Mouse (Mus musculus) lung, postnatal 4 days (tissue): ENCODE data around the gene Ruvbl2.
"Not testable (repeated sequence)": the region's sequence is repeated elsewhere in the genome, so short reads cannot be mapped to it uniquely, and the experiment has no call there.

Experiments
- DNase-seq, 2 experiments: peaks; one replicate each; pipeline ENCODE4 v3.0.0; 2021

Gene Ruvbl2

DNA sequence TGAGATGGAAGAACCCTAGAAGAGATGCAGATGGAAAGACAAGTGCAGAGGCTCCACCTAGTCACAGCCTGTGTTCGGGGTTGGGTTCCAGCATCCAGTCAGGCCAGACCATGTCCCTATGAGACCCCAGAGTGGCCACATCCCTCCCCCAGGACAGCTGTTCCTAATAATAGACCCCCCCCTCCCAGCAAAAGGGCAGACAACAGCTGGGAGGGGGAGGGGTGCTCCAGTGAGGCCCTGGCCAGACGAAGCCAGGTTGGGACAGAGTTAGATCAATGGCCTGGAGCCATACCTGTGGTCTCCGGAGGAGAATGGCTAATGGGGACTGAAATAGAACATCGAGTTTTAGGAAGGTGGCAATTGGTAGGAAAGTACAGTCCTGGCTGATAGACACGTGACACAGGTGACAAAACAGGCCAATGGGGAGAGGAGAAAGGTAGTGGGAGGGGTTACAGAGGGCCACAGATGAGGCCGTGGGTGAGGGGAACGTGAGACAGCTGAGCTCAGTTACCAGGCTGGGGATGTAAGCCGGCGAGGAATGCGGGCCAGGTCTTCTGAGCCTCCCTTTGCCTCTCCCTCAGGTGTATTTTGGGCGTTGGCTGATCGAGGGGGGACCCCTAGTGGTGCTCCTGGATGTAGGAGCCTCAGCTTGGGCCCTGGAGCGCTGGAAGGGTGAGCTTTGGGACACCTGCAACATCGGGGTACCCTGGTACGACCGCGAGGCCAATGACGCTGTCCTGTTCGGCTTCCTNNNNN lies at the start of gene Ruvbl2:
Gene Ruvbl2, minus strand, starts transcription at position 576 of the 756 bp plus-strand sequence.
- peak; percentile 44 to 49 for DNase-seq

DNA sequence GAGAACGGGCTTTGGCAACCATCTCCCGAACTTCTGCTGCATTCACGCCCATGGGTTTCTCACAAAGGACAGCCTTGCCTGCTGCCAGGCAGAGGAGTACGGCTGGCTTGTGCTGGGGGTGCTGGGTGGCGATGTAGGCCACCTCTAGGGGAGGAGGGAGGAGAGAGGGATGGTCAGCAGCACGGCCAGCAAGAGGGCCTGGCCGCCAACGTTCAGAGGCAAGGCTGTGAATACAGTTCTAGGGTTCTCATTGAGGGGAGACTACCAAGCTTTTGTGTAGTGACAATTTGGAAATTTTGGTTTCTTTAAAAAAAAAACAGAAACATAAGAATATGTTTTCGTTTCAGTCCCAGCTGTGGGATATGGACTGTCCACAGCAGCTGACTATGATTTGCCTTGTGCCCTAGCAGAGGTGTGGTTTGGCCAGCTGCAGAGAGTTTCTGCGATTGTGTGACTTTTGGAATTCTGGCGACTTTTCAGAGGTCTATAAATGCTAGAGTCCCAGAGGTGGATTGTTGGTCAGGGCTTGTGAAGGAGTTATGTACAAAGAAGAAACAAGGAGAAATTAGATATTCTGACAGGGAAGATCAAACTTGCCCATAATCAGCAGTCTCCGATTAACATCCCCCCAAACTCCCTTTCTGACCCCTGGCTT lies 49.0 kb upstream of the Ruvbl2 start, which contains the start of gene Gm45808:
Gene Gm45808, minus strand, starts transcription at position 51 of the 655 bp plus-strand sequence.
- no peak for DNase-seq

DNA sequence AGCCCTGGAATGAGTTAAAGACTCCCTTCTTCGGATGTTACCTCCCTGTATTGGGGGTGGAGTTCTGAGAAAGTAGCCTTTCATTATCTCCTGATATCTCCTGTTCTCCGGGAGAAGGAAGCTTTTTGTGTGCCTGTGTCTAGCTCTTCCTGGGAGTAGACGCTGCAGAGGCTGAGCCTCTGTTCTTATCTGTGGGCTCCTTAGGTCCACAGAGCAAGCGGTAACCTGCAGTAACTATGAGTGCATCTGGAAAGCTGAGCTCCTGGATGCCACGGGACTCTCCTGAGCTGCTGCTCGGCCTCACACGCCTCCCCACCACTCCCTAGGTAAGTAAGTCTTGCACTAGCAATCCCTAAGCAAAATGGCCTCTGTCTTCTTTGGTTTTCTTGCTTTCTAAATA lies 48.3 kb upstream of the Ruvbl2 start:
- DNase-seq: no peak

DNA sequence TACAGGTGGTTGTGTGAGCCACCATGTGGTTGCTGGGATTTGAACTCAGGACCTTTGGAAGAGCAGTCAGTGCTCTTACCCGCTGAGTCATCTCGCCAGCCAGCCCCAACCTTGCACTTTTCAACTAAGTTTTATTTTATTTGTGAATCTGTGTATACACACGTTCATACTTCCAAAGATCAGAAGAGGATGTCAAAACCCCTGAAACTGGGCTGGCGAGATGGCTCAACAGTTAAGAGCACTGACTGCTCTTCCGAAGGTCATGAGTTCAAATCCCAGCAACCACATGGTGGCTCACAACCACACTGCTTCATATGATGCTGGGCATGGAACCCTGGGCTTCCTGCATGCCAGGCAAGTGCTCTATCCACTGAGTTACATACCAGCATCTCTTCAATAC lies 47.1 kb upstream of the Ruvbl2 start:
- not testable (repeated sequence) for DNase-seq

DNA sequence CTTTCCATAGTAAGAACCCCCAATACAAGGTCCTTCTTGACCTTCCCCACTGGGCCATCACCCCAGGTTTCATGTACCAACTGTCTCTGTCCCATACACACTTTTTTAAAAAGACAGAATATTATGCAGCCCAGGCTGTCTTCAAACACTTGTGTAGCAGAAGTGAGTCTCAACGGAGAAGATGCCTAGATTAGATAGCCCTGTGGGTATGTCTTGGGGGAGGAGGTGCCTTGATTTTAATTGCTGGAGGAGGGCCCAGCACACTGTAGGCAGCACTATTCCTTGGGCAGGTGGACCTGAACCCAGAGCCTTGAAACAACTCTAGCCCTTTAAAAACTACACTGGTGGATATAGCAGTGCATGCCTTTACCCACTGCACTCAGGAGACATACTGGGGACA lies 44.3 kb upstream of the Ruvbl2 start:
- DNase-seq: no peak

DNA sequence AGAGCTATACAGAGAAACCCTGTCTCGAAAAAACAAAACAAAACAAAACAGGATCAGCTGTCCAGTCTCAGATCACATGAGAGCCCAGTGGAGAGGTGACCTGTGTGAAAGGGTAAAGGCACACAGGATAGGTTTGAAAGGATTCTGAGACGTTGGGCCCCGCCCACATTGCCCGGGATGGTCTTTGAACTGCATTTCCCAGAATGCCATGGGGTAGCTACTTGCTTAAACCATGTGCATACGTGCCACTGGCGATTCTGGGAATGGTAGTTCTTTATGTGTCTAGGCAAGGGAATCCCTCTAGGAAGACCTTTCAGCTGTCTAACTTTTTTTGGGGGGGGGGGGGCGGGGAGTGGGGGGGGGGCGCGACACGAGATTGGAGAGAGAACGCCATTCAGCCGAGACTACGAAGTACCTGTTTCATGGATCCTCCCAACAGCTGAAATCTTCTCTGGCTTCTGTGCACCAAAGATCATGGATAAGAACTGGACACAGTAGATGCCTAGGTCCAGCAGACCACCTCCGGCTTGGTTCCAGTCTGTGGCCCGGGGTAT lies 43.6 kb upstream of the Ruvbl2 start, which contains the start of gene Tulp2:
Gene Tulp2, plus strand, starts transcription at position 504 of the 554 bp plus-strand sequence.
- peak; percentile 63 to 77 for DNase-seq

DNA sequence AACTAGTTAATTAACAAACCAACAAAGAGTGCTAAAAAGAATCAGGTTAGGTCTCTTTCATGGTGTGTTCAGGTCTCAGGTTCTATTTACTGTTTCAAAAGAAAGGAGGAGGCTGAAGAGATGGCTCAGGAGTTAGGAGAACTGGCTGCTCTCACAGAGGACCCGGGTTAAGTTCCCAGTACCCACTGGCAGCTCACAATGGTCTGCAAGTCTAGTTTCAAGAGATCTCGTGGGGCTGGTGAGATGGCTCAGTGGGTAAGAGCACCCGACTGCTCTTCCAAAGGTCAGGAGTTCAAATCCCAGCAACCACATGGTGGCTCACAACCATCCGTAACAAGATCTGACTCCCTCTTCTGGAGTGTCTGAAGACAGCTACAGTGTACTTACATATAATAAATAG lies 42.4 kb upstream of the Ruvbl2 start:
- DNase-seq: not testable (repeated sequence)

DNA sequence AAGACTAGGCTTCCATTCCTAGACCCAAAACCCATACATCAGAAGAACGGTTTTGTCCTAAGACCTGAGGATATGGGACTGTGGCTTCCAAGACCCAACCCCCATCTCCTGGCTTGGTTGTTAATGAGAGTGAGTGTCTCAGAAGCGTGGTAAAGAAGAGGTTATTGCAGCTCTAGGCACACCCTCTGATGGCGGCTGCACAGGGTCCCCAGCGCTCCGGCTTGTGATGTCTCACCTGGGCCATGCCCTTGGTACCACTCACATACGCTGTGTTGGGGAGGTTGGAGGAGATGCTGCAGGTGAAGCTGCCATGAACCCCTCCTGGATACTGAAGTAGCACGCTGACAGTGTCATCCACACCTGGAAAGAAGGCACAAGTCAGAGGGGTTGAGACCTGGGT lies 40.9 kb upstream of the Ruvbl2 start:
- no peak for DNase-seq

DNA sequence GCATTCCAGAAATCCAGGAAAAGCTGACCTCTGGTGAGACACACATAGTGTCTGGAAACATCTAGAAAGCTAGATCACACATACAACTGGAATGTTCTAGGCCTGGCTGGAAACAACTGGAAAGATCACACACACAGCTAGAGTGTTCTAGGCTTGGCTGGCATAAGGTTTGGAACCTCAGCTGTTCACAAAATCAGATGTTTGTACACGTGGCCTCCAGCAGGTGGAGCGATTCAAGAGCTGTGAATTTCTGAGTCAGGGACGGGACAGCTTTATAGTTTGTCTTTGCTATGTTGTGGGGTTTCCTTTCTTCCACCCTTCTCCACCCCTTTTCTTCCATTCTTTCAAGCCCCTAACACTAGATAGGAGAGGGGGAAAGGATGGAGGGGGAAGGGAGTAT lies 39.1 kb upstream of the Ruvbl2 start:
- DNase-seq: peak in 1 of 2 experiments; percentile 77

DNA sequence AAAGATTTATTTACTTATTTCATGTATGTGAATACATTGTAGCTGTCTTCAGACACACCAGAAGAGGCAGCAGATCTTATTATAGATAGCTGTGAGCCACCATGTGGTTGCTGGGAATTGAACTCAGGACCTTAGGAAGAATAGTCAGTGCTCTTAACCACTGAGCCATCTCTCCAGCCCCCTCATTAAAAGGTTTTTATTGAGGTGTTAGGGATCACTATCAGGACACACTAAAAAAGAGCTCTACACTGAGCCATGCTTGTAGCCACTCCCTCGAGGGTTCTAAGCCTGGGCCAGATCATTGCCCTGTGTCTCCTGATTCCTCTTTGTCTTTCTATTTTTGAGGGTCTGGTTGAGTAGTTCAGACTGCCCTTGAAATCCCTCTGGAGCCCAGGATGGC lies 38.6 kb upstream of the Ruvbl2 start:
- DNase-seq: no peak

DNA sequence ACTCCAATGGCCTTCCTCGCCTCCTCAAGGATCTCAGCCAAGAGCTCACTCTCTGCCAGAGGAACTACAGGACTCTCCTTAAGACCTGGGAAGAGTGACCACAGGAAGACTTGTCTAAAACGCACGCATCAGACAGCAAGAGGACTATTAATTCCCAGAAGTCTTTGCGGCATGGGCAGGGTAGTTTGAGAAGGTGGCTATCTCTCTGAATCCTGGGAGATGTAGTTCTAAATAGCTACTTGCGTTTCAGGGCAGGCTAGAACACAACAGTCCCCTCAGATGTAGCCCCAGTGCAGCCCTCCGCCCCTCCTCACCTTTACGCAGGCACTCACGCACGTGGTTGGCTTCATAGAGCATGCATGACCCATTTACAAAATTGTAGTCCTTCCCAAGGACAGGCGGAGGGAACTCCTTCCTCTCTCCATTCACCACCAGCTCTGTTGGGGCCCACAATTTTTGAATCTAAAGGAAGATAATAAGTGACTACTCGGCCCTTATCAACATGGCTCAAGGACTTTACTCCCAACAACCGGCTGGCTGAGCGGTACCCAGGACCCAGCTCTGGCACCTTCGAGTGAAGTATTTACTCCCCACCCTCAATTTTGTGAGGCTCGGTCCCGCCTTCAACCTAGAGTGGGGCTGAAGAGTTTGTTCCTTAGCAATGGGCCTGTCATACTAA lies 37.5 kb upstream of the Ruvbl2 start:
- DNase-seq: no peak

DNA sequence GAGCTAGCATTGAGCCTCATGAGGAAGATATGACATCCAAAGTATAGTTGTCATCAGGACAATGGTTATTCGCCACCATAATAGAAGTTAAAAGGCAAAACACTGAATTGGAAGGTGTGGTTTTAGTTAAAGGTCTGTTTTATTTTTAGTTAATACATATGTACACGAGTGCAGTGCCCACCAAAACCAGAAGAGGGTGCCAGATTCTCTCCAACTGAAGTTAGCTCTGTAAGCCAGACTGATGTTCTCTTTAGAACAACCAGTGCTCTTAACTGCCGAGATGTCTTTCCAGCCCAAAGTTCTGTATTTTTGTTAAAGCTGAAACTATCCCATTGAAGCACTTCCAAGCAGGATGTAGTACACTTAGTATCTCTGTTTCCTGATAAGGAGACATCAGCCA lies 33.0 kb upstream of the Ruvbl2 start:
- DNase-seq: peak in 1 of 2 experiments; percentile 76

DNA sequence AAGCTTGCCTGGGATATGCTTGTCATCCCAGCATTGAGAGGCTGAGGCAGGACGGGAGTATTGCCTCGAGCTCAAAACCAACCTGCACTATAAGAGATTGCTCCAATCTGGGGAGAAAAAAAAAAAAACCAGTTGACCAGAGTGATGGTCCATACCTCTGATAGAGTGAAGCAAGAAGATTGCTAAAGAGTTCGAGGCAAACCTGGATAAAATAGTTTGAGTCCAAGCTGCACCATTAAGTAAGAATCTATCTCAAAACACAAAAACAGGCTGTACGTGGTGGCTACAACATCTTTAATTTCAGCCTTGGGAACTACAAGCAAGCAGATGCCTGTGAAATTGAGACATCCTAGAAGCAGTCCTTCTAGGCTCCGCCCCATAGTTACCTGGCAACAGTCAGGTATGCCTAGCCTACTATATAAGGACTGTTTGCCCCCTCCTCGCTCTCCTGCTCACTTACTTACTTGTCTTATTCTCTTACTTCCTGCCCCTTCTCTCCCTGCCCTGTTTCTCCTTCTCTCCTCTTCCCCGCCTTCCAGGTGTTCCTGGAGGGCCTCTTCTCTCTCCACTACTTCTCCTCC lies 29.3 kb upstream of the Ruvbl2 start:
- peak; percentile 54 to 59 for DNase-seq

DNA sequence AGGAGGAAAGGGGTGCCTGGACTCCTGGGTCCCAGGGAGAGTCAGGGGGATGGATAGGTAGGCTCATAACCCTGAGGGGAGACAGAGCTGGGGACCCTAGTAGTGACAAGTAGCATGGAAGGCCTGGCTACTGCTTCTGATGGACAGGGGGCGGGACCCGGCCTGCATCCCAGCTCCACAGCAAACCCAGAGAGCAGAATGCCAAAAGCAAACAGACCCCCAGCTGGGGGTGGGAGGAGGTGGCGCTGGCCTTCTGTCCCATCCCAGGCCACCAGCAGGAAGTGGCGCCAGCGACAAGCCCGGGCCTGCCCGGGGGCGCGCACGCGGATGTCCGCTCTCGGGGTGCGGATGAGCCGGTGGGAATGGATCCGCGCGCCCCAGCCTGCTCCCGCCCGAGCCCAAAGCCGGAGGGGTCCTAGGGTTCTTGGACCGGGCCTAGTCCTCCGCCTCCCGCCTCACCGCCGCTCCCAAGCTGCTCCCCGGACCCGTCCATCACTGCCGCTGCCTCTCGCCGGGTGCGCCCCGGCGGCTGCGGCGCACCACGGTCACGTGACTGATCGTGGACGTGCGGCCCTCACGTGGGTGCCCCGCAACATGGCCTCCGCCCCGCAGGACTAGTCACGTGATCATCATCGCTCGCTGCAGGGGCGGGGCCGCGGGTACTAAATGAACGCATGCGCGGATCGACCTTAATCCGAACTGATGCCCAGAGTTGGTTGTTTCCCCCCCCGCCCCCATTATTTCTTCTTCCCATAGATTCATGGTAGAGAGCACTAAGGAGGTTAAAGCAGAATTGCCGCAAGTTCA lies 28.6 kb upstream of the Ruvbl2 start, which contains the start of gene Bax:
Gene Bax, minus strand, starts transcription at position 616 of the 807 bp plus-strand sequence.
- peak; percentile 96 to 97 for DNase-seq

DNA sequence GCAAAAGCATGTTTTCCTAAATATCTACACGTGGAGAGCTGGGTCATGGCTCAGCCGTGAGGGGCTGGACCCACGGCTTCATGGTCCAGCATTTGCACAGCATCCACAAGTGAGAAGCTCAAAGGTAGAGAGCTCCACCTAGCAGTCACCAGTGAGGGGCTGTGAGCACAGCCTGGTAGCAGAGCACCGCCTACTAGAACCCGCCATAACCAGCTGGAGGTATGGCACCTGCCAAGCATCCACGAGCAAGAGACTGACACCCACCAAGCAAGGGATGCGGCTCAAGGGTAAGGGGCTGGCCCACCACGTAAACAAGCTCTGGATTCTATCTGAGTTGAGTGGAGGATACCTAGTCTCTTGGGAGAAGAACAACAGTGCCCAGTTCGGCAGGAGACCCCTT lies 27.7 kb upstream of the Ruvbl2 start:
- DNase-seq: no peak

DNA sequence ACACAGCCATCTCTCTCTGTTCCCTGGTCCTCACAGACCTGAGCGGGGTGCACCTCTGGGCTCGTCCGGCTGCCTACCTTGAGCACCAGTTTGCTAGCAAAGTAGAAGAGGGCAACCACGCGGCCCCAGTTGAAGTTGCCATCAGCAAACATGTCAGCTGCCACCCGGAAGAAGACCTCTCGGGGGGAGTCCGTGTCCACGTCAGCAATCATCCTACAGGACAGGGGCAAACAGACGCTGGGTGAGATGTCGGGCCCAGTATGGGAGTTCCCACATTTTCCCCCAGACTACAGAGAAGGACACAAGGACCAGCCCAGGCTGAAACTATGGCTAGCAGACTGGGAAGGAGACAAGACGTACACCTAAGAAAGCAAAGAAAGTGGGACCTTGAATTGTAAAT lies 27.2 kb upstream of the Ruvbl2 start:
- DNase-seq: no peak

DNA sequence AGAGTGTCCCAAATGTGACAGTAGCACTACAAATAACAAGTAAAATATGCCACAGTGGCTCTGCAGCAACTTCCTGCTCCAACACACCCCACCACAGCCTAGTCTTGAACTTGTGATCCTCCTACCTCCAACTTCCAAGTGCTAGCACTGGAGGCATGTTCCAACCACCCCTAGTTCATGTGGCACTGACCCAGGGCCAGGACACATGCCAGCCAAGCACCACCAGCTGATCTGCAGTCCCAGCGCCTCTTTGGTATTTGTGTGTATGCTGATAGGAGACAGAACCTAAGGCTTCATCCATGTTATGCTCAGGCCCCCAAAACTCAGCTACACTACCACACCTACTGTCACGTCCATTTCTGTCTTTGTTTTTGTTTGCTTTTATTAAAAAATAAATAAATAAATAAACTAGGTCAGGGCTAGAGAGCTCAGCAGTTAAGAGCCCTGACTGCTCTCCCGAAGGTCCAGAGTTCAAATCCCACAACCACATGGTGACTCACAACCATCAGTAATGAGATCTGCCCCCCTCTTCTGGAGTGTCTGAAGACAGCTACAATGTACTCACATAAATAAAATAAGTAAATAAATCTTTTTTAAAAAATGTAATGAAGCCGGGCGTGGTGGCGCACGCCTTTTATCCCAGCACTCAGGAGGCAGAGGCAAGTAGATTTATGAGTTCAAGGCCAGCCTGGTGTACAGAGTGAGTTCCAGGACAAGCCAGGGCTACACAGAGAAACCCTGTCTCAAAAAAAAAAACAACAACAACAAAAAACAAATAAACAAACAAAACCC lies 26.3 kb upstream of the Ruvbl2 start:
- DNase-seq: no peak

DNA sequence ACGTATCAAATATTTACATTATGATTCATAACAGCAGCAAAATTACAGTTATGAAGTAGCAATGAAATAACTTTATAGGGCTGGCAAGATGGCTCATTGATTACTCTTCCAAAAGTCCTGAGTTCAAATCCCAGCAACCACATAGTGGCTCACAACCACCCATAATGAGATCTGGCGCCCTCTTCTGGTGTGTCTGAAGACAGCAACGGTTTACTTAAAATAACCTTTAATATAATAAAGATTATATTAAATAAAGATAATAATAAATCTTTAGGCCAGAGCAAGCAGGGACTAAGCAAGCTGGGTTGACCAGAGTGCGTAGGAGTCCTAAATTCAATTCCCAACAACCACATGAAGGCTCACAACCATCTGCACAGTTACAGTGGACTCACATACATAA lies 25.0 kb upstream of the Ruvbl2 start:
- DNase-seq: not testable (repeated sequence)

DNA sequence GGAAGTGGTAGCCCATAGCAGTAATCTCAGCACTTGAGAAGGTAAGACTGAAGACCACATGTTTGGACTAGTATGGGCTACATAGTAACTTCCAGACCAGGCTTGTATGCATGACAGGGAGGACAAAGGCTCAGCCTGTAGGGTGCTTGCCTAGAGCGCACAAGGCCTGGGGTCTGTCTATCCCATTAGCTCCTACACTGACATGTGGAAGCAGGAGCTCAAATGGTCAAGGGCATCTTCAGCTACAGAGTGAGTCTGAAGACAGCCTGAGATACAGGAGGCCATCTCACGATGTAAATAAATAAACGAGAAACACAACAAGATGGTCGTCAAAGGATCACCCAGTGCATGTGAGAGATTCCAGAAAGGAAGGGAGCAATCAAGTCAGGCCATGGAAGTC lies 24.4 kb upstream of the Ruvbl2 start:
- no peak for DNase-seq

DNA sequence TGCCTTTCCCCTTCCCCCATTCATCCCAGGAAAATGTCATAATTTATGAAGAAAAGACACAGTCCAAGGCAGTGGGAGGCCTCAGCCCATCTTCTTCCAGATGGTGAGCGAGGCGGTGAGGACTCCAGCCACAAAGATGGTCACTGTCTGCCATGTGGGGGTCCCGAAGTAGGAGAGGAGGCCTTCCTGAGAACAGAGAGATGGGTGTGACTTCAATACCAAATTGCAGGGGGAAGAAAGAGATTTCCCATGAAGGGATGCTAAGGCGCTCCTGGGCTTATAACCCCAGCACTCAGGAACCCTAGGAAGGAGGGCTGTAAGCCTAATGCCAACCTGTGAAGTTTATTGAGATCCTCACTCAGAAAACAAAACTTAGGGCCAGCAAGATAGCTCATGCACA lies 23.9 kb upstream of the Ruvbl2 start:
- DNase-seq: no peak

DNA sequence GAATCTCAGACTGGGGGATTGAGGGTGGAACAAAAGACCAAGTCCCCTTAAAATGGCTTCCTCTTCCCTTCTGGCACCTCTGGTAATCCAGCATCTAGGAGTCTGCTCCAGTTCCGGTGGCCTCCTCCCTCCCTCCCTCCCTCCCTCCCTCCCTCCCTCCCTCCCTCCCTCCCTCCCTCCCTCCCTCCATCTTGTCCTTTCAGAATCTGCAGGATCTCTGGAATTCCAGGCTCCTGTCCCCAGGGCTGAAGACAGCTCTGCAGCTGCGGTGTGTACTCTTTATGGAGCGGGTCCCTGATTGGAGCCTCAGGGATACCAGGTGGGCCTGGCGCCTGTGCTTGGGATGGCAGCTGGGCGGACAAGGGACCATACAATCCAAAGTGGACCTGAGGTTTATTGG lies 23.4 kb upstream of the Ruvbl2 start:
- DNase-seq: no peak
